10 mouse cellular contexts compared by ENCODE assay signal in genomic region chr19:45741431-45742217, GRCm38 (mm10). TPM values are rescaled to one million over a fixed set of nuclear protein-coding genes. Genes with fewer than 3 reads are reported as not detected.
DNase-seq lines count a peak whose midpoint lies in the region; ATAC-seq lines count a peak whose summit lies in the region.
"Had no signal": no experiment of that assay in that cellular context is flagged by ENCODE, and none has a peak within 500 bp of the region (broad histone marks: within the 10 kb centered on the region; RNA-seq: fewer than 3 reads in every experiment).

No protein-coding gene starts in this region.

- DNase-seq in kidney, postnatal 36 days, result no peak
- DNase-seq in embryonic facial prominence, embryonic 14.5 days (ENCODE audit: low spot score), result no peak
- no peak for DNase-seq in spleen, postnatal 36 days (ENCODE audit: low spot score in 2 of 2)
- no peak for DNase-seq in left cerebral cortex, postnatal 36 days (ENCODE audit: low spot score in 2 of 2)

- no peak overlapping the region for H3K27ac ChIP-seq in kidney, embryonic 14.5 days (ENCODE audit: low read depth, low read length)
- H3K27ac ChIP-seq in embryonic facial prominence, embryonic 14.5 days (replicated peaks; ENCODE audit: low read depth, low read length), result no peak overlapping the region
- no peak overlapping the region for H3K27ac ChIP-seq in hindbrain, embryonic 16.5 days (ENCODE audit: low read depth, low read length)
- H3K27ac ChIP-seq in midbrain, embryonic 16.5 days (ENCODE audit: low read length), result no peak overlapping the region

- H3K4me2 ChIP-seq in kidney, embryonic 14.5 days (replicated peaks; ENCODE audit: low read depth, low read length), result peak overlapping the region; percentile 94
- peak overlapping the region; percentile 88 for H3K4me2 ChIP-seq in embryonic facial prominence, embryonic 14.5 days (ENCODE audit: low read depth, low read length)
- peak overlapping the region; percentile 80; the same call in 1 of the 2 replicates for H3K4me2 ChIP-seq in hindbrain, embryonic 16.5 days (ENCODE audit: low read length)
- peak overlapping the region; percentile 66; the same call in 1 of the 2 replicates for H3K4me2 ChIP-seq in midbrain, embryonic 16.5 days (ENCODE audit: low read length)

- intact Hi-C loops in left cerebral cortex, postnatal 36 days (cut with DNase I), result no loop called here

- H3K9me3 ChIP-seq in kidney, embryonic 14.5 days (ENCODE audit: control insufficient read depth, low read length), result no peaks in the 10 kb centered on the region
- H3K9me3 ChIP-seq in embryonic facial prominence, embryonic 14.5 days (ENCODE audit: control insufficient read depth, low read length), result no peaks in the 10 kb centered on the region
- H3K9me3 ChIP-seq in hindbrain, embryonic 16.5 days (ENCODE audit: control insufficient read depth, low read length), result no peaks in the 10 kb centered on the region
- H3K9me3 ChIP-seq in midbrain, embryonic 16.5 days (replicated peaks; ENCODE audit: control insufficient read depth, low read length, poor library complexity, severe bottlenecking), result no peaks in the 10 kb centered on the region

- no peaks in the 10 kb centered on the region for H3K36me3 ChIP-seq in kidney, embryonic 14.5 days (ENCODE audit: control insufficient read depth, insufficient read depth, low read length)
- H3K36me3 ChIP-seq in embryonic facial prominence, embryonic 14.5 days (ENCODE audit: control insufficient read depth, insufficient read depth, low read length), result no peaks in the 10 kb centered on the region
- no peaks in the 10 kb centered on the region for H3K36me3 ChIP-seq in hindbrain, embryonic 16.5 days (ENCODE audit: control insufficient read depth, insufficient read depth, low read length)
- no peaks in the 10 kb centered on the region for H3K36me3 ChIP-seq in midbrain, embryonic 16.5 days (ENCODE audit: control insufficient read depth, insufficient read depth, low read length)

- no peak for ATAC-seq in kidney, embryonic 14.5 days (ENCODE audit: low FRiP score, low TSS enrichment)
- no peak for ATAC-seq in embryonic facial prominence, embryonic 14.5 days (ENCODE audit: low read depth)
- ATAC-seq in hindbrain, embryonic 16.5 days, result no peak
- ATAC-seq in midbrain, embryonic 16.5 days, result no peak
- ATAC-seq: Patski had no signal

- 1% methylated on average over 45 of the region's 45 CpGs for WGBS in kidney, embryonic 14.5 days
- WGBS in embryonic facial prominence, embryonic 14.5 days, result under 1% methylated on average over 41 of the region's 45 CpGs
- 1% methylated on average over 45 of the region's 45 CpGs for WGBS in hindbrain, embryonic 16.5 days
- WGBS in midbrain, embryonic 16.5 days, result 2% methylated on average over 45 of the region's 45 CpGs

- peak overlapping the region; percentile 23; the same call in 1 of the 2 replicates for H3K9ac ChIP-seq in kidney, embryonic 14.5 days (ENCODE audit: low read depth, low read length)
- H3K9ac ChIP-seq in embryonic facial prominence, embryonic 14.5 days (ENCODE audit: low read depth, low read length), result 0 out of 2 replicates have a peak overlapping the region, but pooled peaks have one; percentile 22
- no peak overlapping the region for H3K9ac ChIP-seq in hindbrain, embryonic 16.5 days (ENCODE audit: low read depth, low read length)
- no peak overlapping the region for H3K9ac ChIP-seq in midbrain, embryonic 16.5 days (ENCODE audit: low read depth, low read length)

- H3K4me3 ChIP-seq in kidney, embryonic 14.5 days (ENCODE audit: low read length), result peak overlapping the region; percentile 57
- peak overlapping the region; percentile 48 for H3K4me3 ChIP-seq in embryonic facial prominence, embryonic 14.5 days (ENCODE audit: low read depth, low read length)
- peak overlapping the region; percentile 45 for H3K4me3 ChIP-seq in hindbrain, embryonic 16.5 days (ENCODE audit: low read length)
- no peak overlapping the region for H3K4me3 ChIP-seq in midbrain, embryonic 16.5 days (ENCODE audit: low read depth, low read length)

- peaks cover 32% of the 10 kb centered on the region for H3K4me1 ChIP-seq in kidney, embryonic 14.5 days (ENCODE audit: control insufficient read depth, insufficient read depth, low read length)
- H3K4me1 ChIP-seq in embryonic facial prominence, embryonic 14.5 days (ENCODE audit: control insufficient read depth, insufficient read depth, low read length), result peaks cover 32% of the 10 kb centered on the region
- peaks cover 22% of the 10 kb centered on the region for H3K4me1 ChIP-seq in hindbrain, embryonic 16.5 days (ENCODE audit: control insufficient read depth, insufficient read depth, low read depth, low read length)
- H3K4me1 ChIP-seq in midbrain, embryonic 16.5 days (ENCODE audit: control insufficient read depth, insufficient read depth, low read length), result peaks cover 15% of the 10 kb centered on the region

- H3K27me3 ChIP-seq in kidney, embryonic 14.5 days (ENCODE audit: control insufficient read depth, insufficient read depth, low read length), result peaks cover 84% of the 10 kb centered on the region
- peaks cover 94% of the 10 kb centered on the region for H3K27me3 ChIP-seq in embryonic facial prominence, embryonic 14.5 days (replicated peaks; ENCODE audit: control insufficient read depth, insufficient read depth, low read length)
- peaks cover 83% of the 10 kb centered on the region for H3K27me3 ChIP-seq in hindbrain, embryonic 16.5 days (replicated peaks; ENCODE audit: control insufficient read depth, insufficient read depth, low read length)
- peaks cover 69% of the 10 kb centered on the region for H3K27me3 ChIP-seq in midbrain, embryonic 16.5 days (ENCODE audit: control insufficient read depth, insufficient read depth, low read depth, low read length)

RNA-seq across cellular contexts. Expression of gene Fgf8, which starts 1.1 kb away (rescaled TPM):
- 25.1 and 29.3 TPM in 2 replicates for polyA plus RNA-seq in kidney, embryonic 14.5 days (2014; fragmentation: Nextera tagmentation; extraction: Ambion mirVana)
- 0.25 TPM in 1 of 2 replicates, not detected in the other for polyA plus RNA-seq in embryonic facial prominence, embryonic 14.5 days (2014; fragmentation: Nextera tagmentation; extraction: Ambion mirVana)
- 0.52 and 0.69 TPM in 2 replicates for polyA plus RNA-seq in hindbrain, embryonic 16.5 days (2015; fragmentation: Nextera tagmentation; extraction: Ambion mirVana)
- polyA plus RNA-seq in midbrain, embryonic 16.5 days (2015; fragmentation: Nextera tagmentation; extraction: Ambion mirVana), result 0.23 and 1.2 TPM in 2 replicates
- not detected for total RNA-seq in left cerebral cortex, postnatal 36 days (2021)
- total RNA-seq: layer of hippocampus, postnatal 25 days; monocyte, adult 5-6 weeks had no signal

RNA-seq across cellular contexts. Expression of gene Npm3, which starts 7.8 kb away (rescaled TPM):
- 21.4 and 111 TPM in 2 replicates for polyA plus RNA-seq in kidney, embryonic 14.5 days (2014; fragmentation: Nextera tagmentation; extraction: Ambion mirVana)
- polyA plus RNA-seq in embryonic facial prominence, embryonic 14.5 days (2014; fragmentation: Nextera tagmentation; extraction: Ambion mirVana), result 18.9 and 19.8 TPM in 2 replicates
- 5.7 and 6.5 TPM in 2 replicates for polyA plus RNA-seq in hindbrain, embryonic 16.5 days (2015; fragmentation: Nextera tagmentation; extraction: Ambion mirVana)
- 7.9 TPM in 2 replicates for polyA plus RNA-seq in midbrain, embryonic 16.5 days (2015; fragmentation: Nextera tagmentation; extraction: Ambion mirVana)
- 1 to 10 TPM; 5.4 to 5.8 TPM for total RNA-seq in left cerebral cortex, postnatal 36 days (2021)

RNA-seq across cellular contexts. Expression of gene Mgea5, which starts 42.0 kb away (rescaled TPM):
- 46.3 and 67.8 TPM in 2 replicates for polyA plus RNA-seq in kidney, embryonic 14.5 days (2014; fragmentation: Nextera tagmentation; extraction: Ambion mirVana)
- polyA plus RNA-seq in embryonic facial prominence, embryonic 14.5 days (2014; fragmentation: Nextera tagmentation; extraction: Ambion mirVana), result 52.3 and 56.5 TPM in 2 replicates
- 63.7 and 68.3 TPM in 2 replicates for polyA plus RNA-seq in hindbrain, embryonic 16.5 days (2015; fragmentation: Nextera tagmentation; extraction: Ambion mirVana)
- 76.5 and 84.0 TPM in 2 replicates for polyA plus RNA-seq in midbrain, embryonic 16.5 days (2015; fragmentation: Nextera tagmentation; extraction: Ambion mirVana)
- total RNA-seq in left cerebral cortex, postnatal 36 days (2021), result 100 to 1,000 TPM; 143 to 168 TPM

Comparison
In these comparisons a context has a peak if more than half of its experiments do, and no peak if none do; other contexts are left out.
1. H3K9ac ChIP-seq: peak in kidney, embryonic 14.5 days (single experiment) and embryonic facial prominence, embryonic 14.5 days (single experiment); none in hindbrain, embryonic 16.5 days (single experiment) and midbrain, embryonic 16.5 days (single experiment).
2. RNA of gene Fgf8, which starts 1.1 kb away (polyA plus RNA-seq): 25.1 to 29.3 TPM in kidney, embryonic 14.5 days; 0.52 to 0.69 TPM in hindbrain, embryonic 16.5 days, 0.23 to 1.2 TPM in midbrain, embryonic 16.5 days and 0.25 TPM in embryonic facial prominence, embryonic 14.5 days; every median in the first group is over 10 times any median in the second.
3. Peak in every context shown above with its lines, with median percentiles within 50 percentile points of each other: H3K4me2 ChIP-seq.